Mouse (Mus musculus) thymus, adult 18-20 months (tissue): ENCODE results near the gene Zfp36l1.

ENCODE experiments used
- DNase-seq, 2 experiments: peaks; one replicate each; pipeline ENCODE4 v3.0.0; 2022; ENCODE audit warnings: mixed read lengths in 2 of 2

The Zfp36l1 gene

GRCm38 (mm10) chr12:80130558-80131358, 17.9 kb upstream of the Zfp36l1 start:
- peak in 1 of 2 experiments; percentile 52 for DNase-seq

- peak in 1 of 2 experiments; percentile 60 for DNase-seq
Observed at GRCm38 (mm10) chr12:80129531-80129930, 16.7 kb upstream of the Zfp36l1 start.

- DNase-seq, result no peak
Observed at GRCm38 (mm10) chr12:80127191-80127762, 14.5 kb upstream of the Zfp36l1 start.

- DNase-seq, result no peak
Observed at GRCm38 (mm10) chr12:80125316-80125715, 12.5 kb upstream of the Zfp36l1 start.

GRCm38 (mm10) chr12:80124756-80125155, 11.9 kb upstream of the Zfp36l1 start:
- no peak for DNase-seq

GRCm38 (mm10) chr12:80124211-80124610, 11.4 kb upstream of the Zfp36l1 start:
- no peak for DNase-seq

GRCm38 (mm10) chr12:80123227-80123803, 10.5 kb upstream of the Zfp36l1 start:
- DNase-seq, result no peak

GRCm38 (mm10) chr12:80121438-80121837, 8.6 kb upstream of the Zfp36l1 start:
- DNase-seq, result no peak

- DNase-seq, result no peak
Observed at GRCm38 (mm10) chr12:80118588-80118987, 5.8 kb upstream of the Zfp36l1 start.

GRCm38 (mm10) chr12:80116206-80117112, 3.6 kb upstream of the Zfp36l1 start:
- no peak for DNase-seq

- no peak for DNase-seq
Observed at GRCm38 (mm10) chr12:80115863-80116194, 3.0 kb upstream of the Zfp36l1 start.

- peak; percentile 81 to 84 for DNase-seq
Observed at GRCm38 (mm10) chr12:80115142-80115862, 2.5 kb upstream of the Zfp36l1 start.

GRCm38 (mm10) chr12:80114892-80115141, 2.0 kb upstream of the Zfp36l1 start:
- DNase-seq, result no peak

- peak; percentile 63 to 70 for DNase-seq
Observed at GRCm38 (mm10) chr12:80114031-80114891, 1.4 kb upstream of the Zfp36l1 start.

GRCm38 (mm10) chr12:80113586-80114021, 791 bp upstream of the Zfp36l1 start:
- peak; percentile 51 to 67 for DNase-seq

GRCm38 (mm10) chr12:80112071-80112660, 647 bp downstream of the Zfp36l1 start:
- peak in 1 of 2 experiments; percentile 46 for DNase-seq

GRCm38 (mm10) chr12:80111131-80112070, 1.4 kb downstream of the Zfp36l1 start:
- DNase-seq, result peak in 1 of 2 experiments; percentile 56

- DNase-seq, result no peak
Observed at GRCm38 (mm10) chr12:80110546-80110870, 2.3 kb downstream of the Zfp36l1 start.

GRCm38 (mm10) chr12:80109753-80110545, 2.9 kb downstream of the Zfp36l1 start:
- DNase-seq, result peak in 1 of 2 experiments; percentile 34
